Mouse (Mus musculus): ENCODE measurements around the gene Cd40.

- no peak for TF ChIP-seq POLR2A (IDR thresholded peaks at IDR 0.05; ENCODE audit: insufficient read depth, low read depth, low read length)
- TF ChIP-seq CTCF (IDR thresholded peaks at IDR 0.05; ENCODE audit: insufficient read depth, low read depth, low read length), result no peak
These were observed 1.1 kb downstream of the Cd40 start for GRCm38 (mm10) chr2:165056377-165057085.
